Mouse (Mus musculus) layer of hippocampus, adult 2 months (tissue): ENCODE results near the gene Nyap1. TPM values are rescaled to one million over a fixed set of nuclear protein-coding genes. Genes with fewer than 3 reads are reported as not detected.
A peak's percentile ranks its signal among the peaks of the same experiment; 100 is the strongest.

ENCODE experiments used
- DNase-seq, 2 experiments: peaks; one replicate each; pipeline ENCODE4 v3.0.0; 2022; ENCODE audit warnings: low spot score in 2 of 2
- H3K27ac ChIP-seq: fragments of 200-600 bp; 2 replicates; pipeline ENCODE4 v1.8.1; 2022
- H3K4me3 ChIP-seq: fragments of 200-600 bp; 2 replicates; pipeline ENCODE4 v1.8.1; 2022; ENCODE audit warnings: mild to moderate bottlenecking
- CTCF ChIP-seq: fragments of 200-600 bp; conservative IDR thresholded peaks from 2 replicates; pipeline ENCODE4 v1.8.1; 2022; ENCODE audit warnings: antibody characterized with exemption, mild to moderate bottlenecking, moderate library complexity
- long read RNA-seq, 2 experiments: library from polyadenylated mRNA; stranded (forward); transcript quantifications; one replicate each; pipeline ENCODE4 v2.0.0; 2021; ENCODE audit warnings: borderline mapping rate in 2 of 2
- total RNA-seq, 2 experiments: library from RNA; stranded (reverse); gene quantifications; 2 replicates each; pipeline ENCODE4 v1.2.3; 2021

Gene Nyap1
- 10 to 100 TPM; 70.4 to 72.5 TPM for total RNA-seq
- long read RNA-seq, experiment 1, partial matches to known transcripts = 2 of 5 reads
- long read RNA-seq, experiment 1, other reads (novel, unspliced or antisense) = 3 of 5 reads
- long read RNA-seq, experiment 2, partial matches to known transcripts = 1 of 9 reads
- long read RNA-seq, experiment 2, other reads (novel, unspliced or antisense) = 8 of 9 reads

DNA sequence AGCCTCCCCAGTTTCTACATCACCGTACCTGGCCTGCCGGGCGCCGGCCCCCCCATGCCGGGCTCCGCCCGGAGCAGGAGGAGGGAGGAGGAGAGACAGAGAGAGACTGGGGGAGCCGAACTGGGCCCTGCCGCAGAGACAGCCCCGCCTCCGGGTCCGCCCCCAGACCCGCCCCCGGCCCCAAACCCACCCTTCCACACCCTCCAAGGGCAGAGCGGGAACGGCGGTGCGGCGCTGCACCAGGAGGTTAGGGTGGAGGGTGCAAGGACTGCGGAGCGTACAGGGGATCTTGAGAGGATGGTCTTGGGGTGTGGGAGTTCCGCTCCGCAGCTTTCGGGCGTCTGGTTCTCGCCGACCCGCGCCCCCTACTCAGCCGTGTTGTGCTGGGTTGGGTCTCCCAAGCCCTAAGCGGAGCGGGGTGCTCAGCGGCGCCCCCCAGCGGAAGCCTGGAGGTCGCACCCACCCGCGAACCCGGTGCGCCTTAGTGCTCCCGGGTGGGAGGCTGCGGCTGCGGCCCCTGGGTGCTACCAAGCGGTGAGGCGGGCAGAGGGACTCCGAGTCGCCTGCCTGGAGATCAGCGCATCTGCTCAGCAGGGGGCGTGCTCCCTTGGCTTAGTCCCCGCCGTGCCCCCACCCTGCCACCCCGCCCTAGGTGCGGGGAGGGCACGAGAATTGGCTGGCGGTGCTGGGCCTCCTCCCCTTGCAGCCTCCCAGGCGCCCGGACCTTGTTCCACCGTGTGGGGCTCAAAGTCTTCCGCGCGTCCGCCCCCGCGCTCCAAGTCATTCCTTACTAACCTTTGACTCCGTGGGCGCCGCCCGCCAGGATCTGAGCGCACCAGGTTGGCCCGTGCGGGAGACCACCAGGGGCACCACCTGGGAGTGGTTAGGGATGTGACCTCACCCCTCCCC lies at the start of gene Nyap1:
Gene Nyap1, minus strand, starts transcription at position 585 of the 909 bp plus-strand sequence.
- peak; percentile 95 for TF ChIP-seq CTCF
- peak within 1 kb of the TSS; percentile 84 for H3K4me3 ChIP-seq
- DNase-seq = peak; percentile 79 to 85
- H3K27ac ChIP-seq = peak within 1 kb of the TSS; percentile 89

DNA sequence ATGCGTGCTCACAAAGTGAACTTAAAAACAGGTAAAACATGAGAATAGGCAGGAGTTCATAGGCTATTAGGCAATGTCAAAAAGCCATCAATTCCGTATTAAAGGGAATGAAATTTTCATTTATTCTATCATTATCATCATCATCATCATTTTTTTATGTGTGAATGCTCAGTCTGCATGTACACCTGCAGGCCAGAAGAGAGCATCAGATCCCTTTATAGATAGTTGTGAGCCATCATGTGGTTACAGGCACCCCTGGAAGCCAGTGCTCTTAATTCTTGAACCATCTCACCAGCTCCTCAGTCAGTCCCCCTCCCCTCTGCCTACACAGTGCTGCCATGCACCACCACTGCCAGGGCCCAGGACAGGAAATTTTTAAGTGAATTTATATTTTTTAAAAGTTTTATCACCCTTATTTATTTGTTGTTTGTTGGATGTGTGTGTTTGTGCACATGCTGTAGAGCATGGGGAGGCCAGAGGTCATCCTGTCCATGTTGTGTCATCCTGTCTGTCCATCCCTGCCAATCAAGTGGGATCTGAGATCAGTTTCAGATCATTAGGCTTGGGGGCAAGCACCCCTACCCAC lies 47.6 kb upstream of the Nyap1 start:
- TF ChIP-seq CTCF = no peak
- no peak for DNase-seq
- Histone ChIP-seq H3K4me3 (no peak overlapping the region), H3K27ac (no peak overlapping the region)

DNA sequence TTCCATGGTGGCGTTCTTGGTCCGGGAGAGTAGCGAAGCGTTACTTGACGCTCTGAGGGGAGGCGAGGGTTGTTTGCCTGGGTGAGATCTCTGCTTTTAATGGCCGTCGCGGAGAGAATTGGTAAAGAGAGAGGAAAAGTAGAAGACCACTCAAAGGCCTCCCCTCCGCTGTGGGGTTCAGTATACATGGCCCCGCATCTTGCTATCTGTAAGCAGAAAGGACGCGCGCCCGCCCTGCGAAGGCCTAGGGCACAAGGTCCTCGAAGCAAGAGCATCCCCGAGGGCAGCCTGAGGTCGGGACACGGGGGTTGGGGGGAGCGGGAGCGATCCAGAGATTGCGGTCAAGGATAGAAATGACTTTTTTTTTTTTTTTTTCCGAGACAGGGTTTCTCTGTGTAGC lies 46.8 kb upstream of the Nyap1 start:
- TF ChIP-seq CTCF = no peak
- Histone ChIP-seq H3K27ac (no peak overlapping the region), H3K4me3 (peak overlapping the region; percentile 79)
- DNase-seq = no peak

DNA sequence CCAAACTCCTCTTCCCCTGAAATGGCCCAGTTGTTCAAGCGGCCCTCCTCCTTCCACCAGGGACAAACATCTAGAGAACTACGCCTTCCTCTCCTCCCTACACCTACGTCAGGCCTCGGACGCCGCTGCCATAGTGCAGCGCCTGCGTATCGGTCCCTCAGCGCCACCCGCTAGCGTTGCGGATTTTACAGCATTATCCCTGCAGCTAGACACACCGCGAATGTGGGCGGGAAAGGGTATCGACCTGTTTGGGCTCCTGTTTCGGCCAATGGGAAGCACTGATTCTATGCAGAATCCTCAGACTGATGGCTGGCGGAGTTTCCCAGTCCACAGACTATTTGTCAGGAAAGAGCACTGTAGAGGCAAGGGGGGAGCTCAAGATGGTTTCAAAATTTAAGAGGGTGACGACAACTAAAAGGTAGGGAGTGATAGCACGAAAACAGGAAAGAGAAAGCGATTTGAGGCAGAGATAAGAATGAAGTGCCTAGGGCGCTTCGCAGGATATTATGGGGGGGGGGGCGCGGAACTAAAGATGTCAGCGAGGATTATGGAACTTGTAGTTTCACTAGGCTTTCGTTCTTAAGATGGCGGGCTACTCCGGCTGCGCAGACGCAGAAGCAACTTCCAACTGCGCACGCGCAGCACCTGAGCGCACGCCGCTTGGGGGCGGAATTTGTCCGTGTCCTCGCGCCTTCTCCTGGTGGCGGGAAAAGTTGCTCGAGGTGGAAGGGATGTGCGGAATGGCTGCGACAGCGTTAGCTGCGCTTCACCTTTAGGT lies 45.9 kb upstream of the Nyap1 start, which contains the start of the genes Mepce and Zcwpw1:
Gene Mepce, minus strand, starts transcription at position 505 of the 778 bp plus-strand sequence.
Gene Zcwpw1, plus strand, starts transcription at position 648 of the 778 bp plus-strand sequence.
- peak; percentile 97 to 98 for DNase-seq
- H3K4me3 ChIP-seq = peak within 1 kb of the TSS; percentile 79
- peak within 1 kb of the TSS; percentile 98 for H3K27ac ChIP-seq
- TF ChIP-seq CTCF = peak; percentile 80

DNA sequence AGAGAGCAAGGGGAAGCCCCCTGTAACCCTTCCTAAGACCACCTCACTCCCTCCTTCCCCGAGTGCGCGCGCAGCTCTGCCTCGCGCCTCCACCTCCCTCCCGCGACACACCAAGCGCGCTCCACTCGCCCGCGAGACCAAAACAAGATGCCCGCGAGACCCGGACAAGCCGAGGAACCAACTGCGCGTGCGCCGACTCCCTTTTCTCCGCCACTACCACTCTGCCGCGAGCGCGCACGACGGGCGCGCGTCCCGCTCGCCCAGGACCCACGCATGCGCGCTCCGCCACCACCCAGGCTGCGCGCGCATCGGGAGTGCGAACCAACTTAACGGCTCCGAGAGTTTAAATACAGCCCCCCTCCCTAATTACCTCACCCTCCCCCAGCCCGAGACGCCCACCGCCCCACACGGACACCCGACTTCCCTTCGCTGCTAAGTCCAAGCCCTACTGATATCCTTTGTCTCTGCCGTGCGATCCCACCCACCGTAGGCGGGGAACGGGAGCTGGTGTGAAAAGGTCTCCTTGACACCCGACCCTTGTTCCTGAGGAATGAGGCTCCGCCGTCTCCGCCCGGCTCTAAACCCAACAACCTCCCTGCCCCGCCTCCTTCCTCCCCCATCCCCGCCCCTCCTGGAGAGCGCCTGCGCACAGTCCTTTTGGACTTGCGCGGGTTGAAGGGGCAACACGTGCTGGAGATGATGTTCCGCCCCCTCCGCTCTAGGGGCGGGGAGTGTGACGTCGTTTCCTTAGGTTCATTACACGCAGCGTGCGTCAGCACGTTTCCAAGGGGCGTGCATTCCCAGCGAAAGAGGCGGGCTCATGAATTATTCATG lies 44.9 kb upstream of the Nyap1 start:
- Histone ChIP-seq H3K27ac (peak overlapping the region; percentile 98), H3K4me3 (peak overlapping the region; percentile 79)
- no peak for TF ChIP-seq CTCF
- peak; percentile 99 for DNase-seq

DNA sequence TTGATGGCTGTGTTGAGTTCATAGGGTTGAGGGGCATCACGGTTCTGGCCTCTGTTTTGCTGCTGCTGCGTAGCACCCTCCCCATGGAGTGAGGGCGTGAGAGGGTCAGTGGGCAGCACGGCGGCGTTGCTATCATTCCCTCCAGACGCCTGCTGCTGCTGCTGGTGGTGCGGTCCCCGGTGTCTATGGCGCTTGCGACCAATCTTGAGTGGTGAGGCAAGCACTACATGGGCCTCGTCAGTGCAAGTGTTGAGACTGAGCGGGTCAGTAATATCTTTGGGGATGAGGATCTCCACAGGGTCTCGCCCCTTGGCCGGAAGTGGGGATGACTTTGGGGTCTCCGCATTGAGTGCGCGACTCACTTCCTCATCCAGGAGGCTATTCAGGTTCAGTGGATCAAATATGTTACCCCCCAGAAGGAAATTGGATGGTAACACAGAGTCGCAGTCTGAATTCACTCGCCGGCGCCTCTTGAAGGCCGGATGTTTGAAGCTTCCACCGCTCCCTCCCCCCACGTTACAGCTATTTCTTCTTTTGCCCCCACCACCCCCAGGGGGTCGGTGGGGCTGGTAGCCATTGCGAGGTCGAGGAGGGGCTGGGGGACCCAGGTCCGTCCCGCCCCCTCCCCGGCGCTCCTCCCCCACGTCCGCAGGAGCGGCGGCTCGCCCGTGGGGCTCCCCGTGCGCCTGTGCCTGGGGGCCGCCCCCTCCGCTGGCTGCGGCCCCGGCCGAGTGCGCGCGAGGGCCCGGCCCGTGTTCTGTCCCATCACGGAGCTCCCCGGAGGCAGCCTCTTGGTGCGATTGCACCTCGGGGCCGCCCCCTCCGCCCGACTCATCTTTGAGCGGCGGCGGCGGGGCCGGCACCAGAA lies 44.0 kb upstream of the Nyap1 start:
- Histone ChIP-seq H3K4me3 (peak overlapping the region; percentile 79), H3K27ac (peak overlapping the region; percentile 98)
- TF ChIP-seq CTCF = no peak
- DNase-seq = peak in 1 of 2 experiments; percentile 47

DNA sequence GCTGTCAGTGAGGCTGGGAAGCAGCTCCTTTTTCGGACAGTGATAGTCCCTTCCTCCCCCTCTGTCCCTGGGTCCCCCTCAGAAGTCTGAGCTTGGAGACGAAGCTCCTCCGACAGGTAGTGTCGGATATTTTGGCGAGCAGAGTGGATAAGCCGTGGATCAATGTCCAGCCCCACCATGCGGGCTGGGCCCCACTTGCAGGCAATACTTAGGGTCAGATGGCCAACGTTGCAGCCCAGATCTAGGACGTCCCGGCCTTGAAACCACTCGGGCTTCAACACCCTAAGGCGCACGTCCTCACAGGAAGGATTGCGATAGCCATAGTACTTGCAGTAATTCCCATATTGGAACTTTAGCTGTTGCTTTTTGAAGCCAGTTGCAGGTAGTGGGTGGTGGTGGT lies 43.1 kb upstream of the Nyap1 start:
- Histone ChIP-seq H3K4me3 (peak overlapping the region; percentile 79), H3K27ac (peak overlapping the region; percentile 98; the same call in 1 of the 2 replicates)
- TF ChIP-seq CTCF = no peak
- DNase-seq = no peak

DNA sequence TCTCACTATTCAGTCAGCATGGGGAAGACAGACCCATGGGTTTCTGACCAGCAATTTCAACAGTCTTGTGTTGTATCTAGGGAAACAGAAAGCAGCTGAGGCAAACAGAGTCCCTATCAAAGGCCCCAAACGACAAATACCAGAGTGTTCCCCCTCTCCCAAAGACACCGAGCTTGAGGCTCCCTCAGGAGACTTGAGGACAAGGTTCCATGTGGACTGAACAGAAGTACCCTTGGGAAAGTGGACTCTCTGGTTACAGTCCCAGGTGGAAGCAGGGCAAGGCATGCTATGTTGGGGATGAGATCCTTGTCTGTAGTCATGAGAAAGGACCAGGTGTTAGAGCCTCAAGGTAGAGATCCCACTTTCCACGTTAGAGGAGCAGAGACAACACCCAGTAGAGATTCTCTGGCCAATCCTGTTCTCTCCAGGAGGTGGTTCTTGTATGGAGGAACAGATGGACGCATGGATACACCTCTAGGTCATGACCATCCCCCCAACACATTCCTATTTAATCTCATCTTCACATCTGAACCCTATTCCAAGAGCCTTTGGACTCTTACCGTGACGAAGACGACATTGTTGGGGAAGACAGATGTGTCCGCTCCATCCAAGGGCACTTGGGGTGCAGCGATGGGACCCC lies 42.6 kb upstream of the Nyap1 start:
- Histone ChIP-seq H3K27ac (peak overlapping the region; percentile 98; the same call in 1 of the 2 replicates), H3K4me3 (peak overlapping the region; percentile 79)
- TF ChIP-seq CTCF = no peak
- DNase-seq = no peak

DNA sequence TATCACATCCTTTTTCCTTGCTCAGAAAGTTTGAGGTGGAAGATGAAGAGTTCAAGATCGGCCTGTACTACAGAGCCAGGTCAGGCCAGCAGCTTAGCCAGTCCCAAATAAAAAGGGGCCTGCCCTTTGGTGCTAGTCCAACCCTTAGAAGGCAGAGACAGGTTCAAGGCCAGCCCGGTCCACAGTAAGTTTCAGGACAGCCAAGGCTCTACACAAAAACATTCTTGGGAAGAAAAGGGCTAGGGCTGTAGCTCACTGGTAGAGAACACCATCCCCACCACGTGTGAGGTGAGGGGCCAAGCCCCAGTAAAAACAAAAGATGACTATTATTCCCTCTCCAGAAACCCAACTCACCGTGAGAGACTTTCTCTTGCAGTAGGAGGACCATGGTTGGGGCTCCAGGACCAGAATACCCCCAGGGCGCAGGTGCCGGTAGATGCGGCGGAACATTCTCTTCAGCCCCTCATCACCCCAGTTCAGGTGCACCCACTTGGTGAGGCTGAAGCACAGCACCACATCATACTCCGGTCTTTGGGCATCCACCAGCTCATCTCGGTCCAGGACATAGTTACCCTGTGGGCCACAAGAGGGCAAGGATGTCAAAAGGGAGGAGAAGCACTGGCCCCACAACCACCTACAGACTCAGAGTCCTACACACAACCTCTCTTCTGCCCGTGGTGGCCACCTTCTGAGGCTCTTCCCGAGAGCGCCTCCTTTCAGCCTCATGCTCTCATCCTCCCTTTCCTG lies 41.5 kb upstream of the Nyap1 start:
- DNase-seq = no peak
- TF ChIP-seq CTCF = no peak
- Histone ChIP-seq H3K4me3 (peak overlapping the region; percentile 79), H3K27ac (peak overlapping the region; percentile 98; the same call in 1 of the 2 replicates)

DNA sequence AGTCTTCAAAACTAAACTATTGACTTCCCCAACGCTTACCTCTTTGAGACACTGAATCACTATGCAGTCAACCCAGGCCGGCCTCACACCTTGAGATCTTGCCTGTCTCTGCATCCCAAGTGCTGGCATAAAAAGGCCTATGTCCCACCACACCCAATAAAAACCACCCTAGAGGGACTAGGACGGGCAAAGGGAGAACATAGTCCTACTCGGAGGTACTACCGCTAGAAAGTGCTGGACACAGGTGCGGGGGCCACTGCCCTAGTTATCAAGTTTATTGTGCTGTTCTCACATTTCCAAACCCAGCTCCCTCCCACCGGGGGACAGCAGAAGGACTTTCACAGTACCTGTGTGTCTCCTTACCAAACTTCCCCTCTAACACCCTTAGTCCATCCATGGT lies 40.3 kb upstream of the Nyap1 start:
- no peak overlapping the region for H3K4me3 ChIP-seq
- no peak overlapping the region for H3K27ac ChIP-seq
- TF ChIP-seq CTCF = no peak
- no peak for DNase-seq
